In genomic region chr17:47831772-47832171, GRCm38 (mm10) we compare ENCODE assay signal across 8 mouse cellular contexts. TPM values are rescaled to one million over a fixed set of nuclear protein-coding genes. Genes with fewer than 3 reads are reported as not detected.
DNase-seq lines count a peak whose midpoint lies in the region; ATAC-seq and TF ChIP-seq lines count a peak whose summit lies in the region.
"Had no signal": no experiment of that assay in that cellular context is flagged by ENCODE, and none has a peak within 500 bp of the region (broad histone marks: within the 10 kb centered on the region; RNA-seq: fewer than 3 reads in every experiment).

No protein-coding gene starts in this region.

- no peaks in the 10 kb centered on the region for H3K27me3 ChIP-seq in lung, embryonic 15.5 days
- peaks cover 70% of the 10 kb centered on the region for H3K27me3 ChIP-seq in hindbrain, embryonic 10.5 days (ENCODE audit: insufficient read depth, poor library complexity, severe bottlenecking)
- H3K27me3 ChIP-seq in limb, embryonic 14.5 days (ENCODE audit: control insufficient read depth, insufficient read depth, low read length): no peaks in the 10 kb centered on the region; the same call in 1 of the 2 replicates
- no peaks in the 10 kb centered on the region for H3K27me3 ChIP-seq in stomach, embryonic 15.5 days (replicated peaks)

- peaks cover 51% of the 10 kb centered on the region for H3K4me1 ChIP-seq in lung, embryonic 15.5 days
- H3K4me1 ChIP-seq in hindbrain, embryonic 10.5 days (replicated peaks): peaks cover 65% of the 10 kb centered on the region
- H3K4me1 ChIP-seq in limb, embryonic 14.5 days (ENCODE audit: control insufficient read depth, insufficient read depth, low read length): peaks cover 40% of the 10 kb centered on the region
- H3K4me1 ChIP-seq in stomach, embryonic 15.5 days: peaks cover 40% of the 10 kb centered on the region

- H3K9ac ChIP-seq in lung, embryonic 15.5 days: peak overlapping the region; percentile 67
- H3K9ac ChIP-seq in limb, embryonic 14.5 days (ENCODE audit: low read depth, low read length, severe bottlenecking): peak overlapping the region; percentile 84
- H3K9ac ChIP-seq in stomach, embryonic 15.5 days: 0 out of 2 replicates have a peak overlapping the region, but pooled peaks have one; percentile 6

- no peak for TF ChIP-seq POLR2A in limb, embryonic 14.5 days (IDR thresholded peaks at IDR 0.05; ENCODE audit: borderline replicate concordance, extremely low read depth, insufficient read depth, insufficient read length)

- H3K4me2 ChIP-seq in lung, embryonic 15.5 days: peak overlapping the region; percentile 88
- peak overlapping the region; percentile 88 for H3K4me2 ChIP-seq in limb, embryonic 14.5 days (replicated peaks; ENCODE audit: low read depth, low read length, severe bottlenecking)
- H3K4me2 ChIP-seq in stomach, embryonic 15.5 days: peak overlapping the region; percentile 90

- peaks cover 24% of the 10 kb centered on the region for H3K36me3 ChIP-seq in lung, embryonic 15.5 days
- H3K36me3 ChIP-seq in hindbrain, embryonic 10.5 days: peaks cover 25% of the 10 kb centered on the region
- H3K36me3 ChIP-seq in limb, embryonic 14.5 days (ENCODE audit: control insufficient read depth, insufficient read depth, low read length): peaks cover 38% of the 10 kb centered on the region
- H3K36me3 ChIP-seq in stomach, embryonic 15.5 days: peaks cover 6% of the 10 kb centered on the region; the same call in 1 of the 2 replicates

- ATAC-seq in lung, embryonic 15.5 days (ENCODE audit: borderline replicate concordance, extremely low read depth, low FRiP score, low TSS enrichment): no peak
- ATAC-seq in limb, embryonic 14.5 days (ENCODE audit: low FRiP score, low read depth): no peak
- no peak for ATAC-seq in stomach, embryonic 15.5 days (ENCODE audit: insufficient read depth, low FRiP score, low read depth)

- 33% methylated on average over 5 of the region's 5 CpGs for WGBS in lung, embryonic 15.5 days
- WGBS in hindbrain, embryonic 10.5 days: 32% methylated on average over 5 of the region's 5 CpGs
- WGBS in limb, embryonic 14.5 days: 22% methylated on average over 5 of the region's 5 CpGs
- WGBS in stomach, embryonic 15.5 days: 35% methylated on average over 5 of the region's 5 CpGs

- H3K9me3 ChIP-seq in lung, embryonic 15.5 days: no peaks in the 10 kb centered on the region
- peaks cover 4% of the 10 kb centered on the region; the same call in 1 of the 2 replicates for H3K9me3 ChIP-seq in hindbrain, embryonic 10.5 days
- H3K9me3 ChIP-seq in limb, embryonic 14.5 days (ENCODE audit: control insufficient read depth, low read length): no peaks in the 10 kb centered on the region
- no peaks in the 10 kb centered on the region for H3K9me3 ChIP-seq in stomach, embryonic 15.5 days

- no peak for DNase-seq in lung, adult 18-20 months
- no peak for DNase-seq in hindbrain, embryonic 10.5 days (ENCODE audit: low spot score)
- DNase-seq in limb, embryonic 14.5 days (ENCODE audit: low spot score): no peak
- DNase-seq in T-cell, adult 2 months (ENCODE audit: low spot score): no peak
- no peak for DNase-seq in cerebellum, adult 18-20 months
- DNase-seq: heart, postnatal 36 days had no signal

- peak overlapping the region; percentile 76 for H3K4me3 ChIP-seq in lung, embryonic 15.5 days
- peak overlapping the region; percentile 76 for H3K4me3 ChIP-seq in hindbrain, embryonic 10.5 days
- peak overlapping the region; percentile 92 for H3K4me3 ChIP-seq in limb, embryonic 14.5 days (replicated peaks; ENCODE audit: low read length)
- peak overlapping the region; percentile 80 for H3K4me3 ChIP-seq in stomach, embryonic 15.5 days (replicated peaks)

- peak overlapping the region; percentile 94 for H3K27ac ChIP-seq in lung, embryonic 15.5 days
- H3K27ac ChIP-seq in hindbrain, embryonic 10.5 days: peak overlapping the region; percentile 92
- peak overlapping the region; percentile 87 for H3K27ac ChIP-seq in limb, embryonic 14.5 days (replicated peaks; ENCODE audit: low read depth, low read length)
- peak overlapping the region; percentile 87 for H3K27ac ChIP-seq in stomach, embryonic 15.5 days

RNA-seq across cellular contexts. Expression of gene Mdfi, which starts 2.7 kb away (rescaled TPM):
- polyA plus RNA-seq in lung, embryonic 15.5 days (2015; fragmentation: Nextera tagmentation; extraction: Ambion mirVana): 19.3 and 20.6 TPM in 2 replicates
- 19.9 and 30.6 TPM in 2 replicates for polyA plus RNA-seq in hindbrain, embryonic 10.5 days (2016; fragmentation: Nextera tagmentation; extraction: Ambion mirVana)
- 281 and 440 TPM in 2 replicates for polyA plus RNA-seq in limb, embryonic 14.5 days (2012; rRNA removed)
- polyA plus RNA-seq in limb, embryonic 14.5 days (2014; fragmentation: Nextera tagmentation; extraction: Ambion mirVana): 57.5 and 64.7 TPM in 2 replicates
- 10.3 and 11.2 TPM in 2 replicates for polyA plus RNA-seq in stomach, embryonic 15.5 days (2015; fragmentation: Nextera tagmentation; extraction: Ambion mirVana)

Comparison
In these comparisons a context has a peak if more than half of its experiments do, and no peak if none do; other contexts are left out.
1. H3K9ac ChIP-seq: peak in every context shown above with its lines; median percentile 84 in limb, embryonic 14.5 days; 67 in lung, embryonic 15.5 days; 6 in stomach, embryonic 15.5 days.